Mouse (Mus musculus) erythroblast, embryonic 14.5 days (primary cell): Measurements from ENCODE around the gene Slc34a1. TPM values are rescaled to one million over a fixed set of nuclear protein-coding genes. Genes with fewer than 3 reads are reported as not detected.

ENCODE experiments used
- H3K27me3 ChIP-seq: 2 replicates; pipeline ENCODE4 v1.6.1; 2012; ENCODE audit warnings: inconsistent platforms; ENCODE audit not compliant: control insufficient read depth
- H3K36me3 ChIP-seq: 2 replicates; pipeline ENCODE4 v1.6.1; 2012; ENCODE audit warnings: mild to moderate bottlenecking, inconsistent platforms; ENCODE audit not compliant: control insufficient read depth
- H3K4me1 ChIP-seq: 2 replicates; pipeline ENCODE4 v1.6.1; 2012; ENCODE audit warnings: inconsistent platforms; ENCODE audit not compliant: control insufficient read depth
- H3K4me3 ChIP-seq: replicated peaks from 2 replicates; pipeline ENCODE3; 2012; ENCODE audit warnings: moderate library complexity, mild to moderate bottlenecking, inconsistent platforms
- H3K9me3 ChIP-seq: 2 replicates; pipeline ENCODE4 v1.6.1; 2012; ENCODE audit warnings: low read length, inconsistent platforms, mixed read lengths; ENCODE audit not compliant: control insufficient read depth
- GATA1 ChIP-seq: IDR thresholded peaks from 2 replicates; pipeline ENCODE4 v1.6.1; 2012; ENCODE audit warnings: low read length, inconsistent platforms, mixed read lengths
- TAL1 ChIP-seq: IDR thresholded peaks from 3 replicates; pipeline ENCODE4 v1.6.1; 2012; ENCODE audit warnings: low read length, inconsistent platforms, mixed read lengths
- polyA plus RNA-seq: library from polyadenylated mRNA; stranded (reverse); fragments of >175 nt; gene quantifications from 2 replicates; pipeline ENCODE4 v1.2.3, GENCODE M21; 2012

Gene Slc34a1
- not detected in 2 replicates for polyA plus RNA-seq

- H3K9me3 ChIP-seq, result no peaks in the 10 kb centered on the region
- TF ChIP-seq GATA1 (no peak), TAL1 (no peak)
- peaks cover 48% of the 10 kb centered on the region for H3K27me3 ChIP-seq
- H3K4me3 ChIP-seq, result no peak within 1 kb of the TSS
- no peaks in the 10 kb centered on the region for H3K36me3 ChIP-seq
- no peaks in the 10 kb centered on the region; the same call in 1 of the 2 replicates for H3K4me1 ChIP-seq
Observed at GRCm38 (mm10) chr13:55398088-55398487, at the start of gene Slc34a1. Gene Slc34a1, plus strand, starts transcription at chr13:55398187.

- H3K27me3 ChIP-seq, result no peaks in the 10 kb centered on the region; the same call in 1 of the 2 replicates
- peak overlapping the region; percentile 100 for H3K4me3 ChIP-seq
- no peaks in the 10 kb centered on the region for H3K9me3 ChIP-seq
- H3K4me1 ChIP-seq, result peaks cover 49% of the 10 kb centered on the region
- TF ChIP-seq TAL1 (no peak), GATA1 (no peak)
- H3K36me3 ChIP-seq, result peaks cover 52% of the 10 kb centered on the region
Observed at GRCm38 (mm10) chr13:55361145-55361544, 36.8 kb upstream of the Slc34a1 start.

GRCm38 (mm10) chr13:55361974-55362452 is 36.0 kb upstream of the Slc34a1 start:
- Histone ChIP-seq H3K36me3 (peaks cover 44% of the 10 kb centered on the region), H3K4me1 (peaks cover 54% of the 10 kb centered on the region), H3K4me3 (peak overlapping the region; percentile 100), H3K27me3 (no peaks in the 10 kb centered on the region; the same call in 1 of the 2 replicates), H3K9me3 (no peaks in the 10 kb centered on the region)
- no peak for TF ChIP-seq GATA1
- no peak for TF ChIP-seq TAL1

- TF ChIP-seq GATA1 (no peak), TAL1 (no peak)
- Histone ChIP-seq H3K36me3 (peaks cover 39% of the 10 kb centered on the region), H3K27me3 (no peaks in the 10 kb centered on the region; the same call in 1 of the 2 replicates), H3K4me1 (peaks cover 59% of the 10 kb centered on the region), H3K9me3 (no peaks in the 10 kb centered on the region), H3K4me3 (peak within 1 kb of the TSS; percentile 100)
Observed at GRCm38 (mm10) chr13:55362453-55363060, 35.4 kb upstream of the Slc34a1 start, which contains the start of gene Lman2. Gene Lman2, minus strand, starts transcription at chr13:55362783.

GRCm38 (mm10) chr13:55368401-55368800 is 29.6 kb upstream of the Slc34a1 start:
- Histone ChIP-seq H3K4me3 (no peak overlapping the region), H3K36me3 (no peaks in the 10 kb centered on the region), H3K4me1 (peaks cover 52% of the 10 kb centered on the region), H3K9me3 (no peaks in the 10 kb centered on the region), H3K27me3 (peaks cover 18% of the 10 kb centered on the region)
- no peak for TF ChIP-seq TAL1
- no peak for TF ChIP-seq GATA1

- H3K27me3 ChIP-seq, result peaks cover 29% of the 10 kb centered on the region
- no peaks in the 10 kb centered on the region for H3K36me3 ChIP-seq
- peak within 1 kb of the TSS; percentile 61 for H3K4me3 ChIP-seq
- TF ChIP-seq GATA1 (no peak), TAL1 (no peak)
- peaks cover 51% of the 10 kb centered on the region for H3K4me1 ChIP-seq
- no peaks in the 10 kb centered on the region for H3K9me3 ChIP-seq
Observed at GRCm38 (mm10) chr13:55369531-55370114, 28.4 kb upstream of the Slc34a1 start, which contains the start of gene Rgs14. Gene Rgs14, plus strand, starts transcription at chr13:55369732.

GRCm38 (mm10) chr13:55370234-55370633 is 27.8 kb upstream of the Slc34a1 start:
- H3K9me3 ChIP-seq, result no peaks in the 10 kb centered on the region
- peaks cover 51% of the 10 kb centered on the region for H3K4me1 ChIP-seq
- no peaks in the 10 kb centered on the region for H3K36me3 ChIP-seq
- TF ChIP-seq GATA1, result no peak
- TF ChIP-seq TAL1, result no peak
- peaks cover 30% of the 10 kb centered on the region for H3K27me3 ChIP-seq
- peak overlapping the region; percentile 61 for H3K4me3 ChIP-seq

GRCm38 (mm10) chr13:55371007-55371681 is 26.8 kb upstream of the Slc34a1 start:
- no peak overlapping the region for H3K4me3 ChIP-seq
- peaks cover 33% of the 10 kb centered on the region for H3K27me3 ChIP-seq
- H3K4me1 ChIP-seq, result peaks cover 47% of the 10 kb centered on the region
- no peaks in the 10 kb centered on the region for H3K9me3 ChIP-seq
- no peaks in the 10 kb centered on the region for H3K36me3 ChIP-seq
- no peak for TF ChIP-seq TAL1
- TF ChIP-seq GATA1, result no peak

- peaks cover 44% of the 10 kb centered on the region for H3K4me1 ChIP-seq
- H3K4me3 ChIP-seq, result no peak overlapping the region
- TF ChIP-seq GATA1 (no peak), TAL1 (no peak)
- H3K36me3 ChIP-seq, result no peaks in the 10 kb centered on the region
- no peaks in the 10 kb centered on the region for H3K9me3 ChIP-seq
- peaks cover 33% of the 10 kb centered on the region for H3K27me3 ChIP-seq
Observed at GRCm38 (mm10) chr13:55371740-55372139, 26.2 kb upstream of the Slc34a1 start.
